Mouse (Mus musculus): ENCODE results near the gene Try4. TPM values are rescaled to one million over a fixed set of nuclear protein-coding genes. Genes with fewer than 3 reads are reported as not detected.
"Not testable (repeated sequence)": the region's sequence is repeated elsewhere in the genome, so short reads cannot be mapped to it uniquely, and the experiment has no call there.

Try4 gene
- not detected in 2 replicates for total RNA-seq (2021)
- long read RNA-seq, experiment 1, result 0 reads
- long read RNA-seq, experiment 2, result 0 reads

- DNase-seq, result no peak
Measured at GRCm38 (mm10) chr6:41301969-41302368, at the start of gene Try4. Try4 (plus strand) TSS chr6:41302269.

GRCm38 (mm10) chr6:41253314-41253713 lies 48.8 kb upstream of the Try4 start:
- not testable (repeated sequence) for DNase-seq

GRCm38 (mm10) chr6:41256424-41256823 lies 45.6 kb upstream of the Try4 start:
- DNase-seq, result no peak

GRCm38 (mm10) chr6:41257432-41257831 lies 44.6 kb upstream of the Try4 start:
- DNase-seq, result no peak

GRCm38 (mm10) chr6:41262796-41263195 lies 39.3 kb upstream of the Try4 start:
- no peak for DNase-seq

GRCm38 (mm10) chr6:41266140-41266539 lies 35.9 kb upstream of the Try4 start:
- no peak for DNase-seq

- DNase-seq, result no peak
Measured at GRCm38 (mm10) chr6:41298255-41298654, 3.8 kb upstream of the Try4 start.

GRCm38 (mm10) chr6:41316741-41317140 lies 14.7 kb downstream of the Try4 start, which contains the start of gene Try5:
Try5 (minus strand) TSS chr6:41316841.
- DNase-seq, result not testable (repeated sequence)

- DNase-seq, result no peak
Measured at GRCm38 (mm10) chr6:41353932-41354331, 51.9 kb downstream of the Try4 start, which contains the start of gene Try10. Try10 (plus strand) TSS chr6:41354105.

Other genes with a start within 250 kb of the Try4 start
- gene Try5, start 14.6 kb downstream of the Try4 start, total RNA-seq (2021), result not detected in 2 replicates
- gene Try10, start 51.8 kb downstream of the Try4 start, total RNA-seq (2021), result not detected in 2 replicates
- gene Prss3, start 75.4 kb downstream of the Try4 start, total RNA-seq (2021), result not detected in 2 replicates
- not detected in 2 replicates for gene Gm5771, start 90.1 kb downstream of the Try4 start, total RNA-seq (2021)
- gene Gm10334, start 143.9 kb downstream of the Try4 start, total RNA-seq (2021), result not detected in 2 replicates
- not detected in 2 replicates for gene Prss1, start 156.7 kb downstream of the Try4 start, total RNA-seq (2021)
- 0.44 TPM in 1 of 2 replicates, not detected in the other for gene Prss2, start 219.5 kb downstream of the Try4 start, total RNA-seq (2021)